Mouse (Mus musculus): ENCODE data around the gene 4930442H23Rik.

DNA sequence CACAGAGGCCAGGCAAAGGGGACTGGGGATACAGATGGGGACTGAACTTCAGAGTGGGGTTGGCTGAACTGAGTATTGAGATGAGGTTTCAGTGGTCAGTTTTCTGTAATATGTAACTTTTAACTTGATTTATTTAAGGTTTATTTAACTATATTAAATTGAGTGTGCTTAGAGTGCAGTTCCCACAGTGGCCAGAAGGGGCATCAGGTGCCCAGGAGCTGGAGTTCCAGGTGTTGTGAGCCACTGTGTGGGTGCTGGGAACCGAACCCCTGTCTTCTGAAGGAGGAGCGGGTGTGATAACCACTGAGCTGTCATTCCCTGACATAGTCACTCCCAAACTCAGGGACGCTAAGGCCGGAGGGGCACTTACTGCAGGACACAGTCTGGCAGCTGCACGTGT, 26.5 kb upstream of the 4930442H23Rik start:
- TF ChIP-seq CTCF (IDR thresholded peaks at IDR 0.05; ENCODE audit: borderline replicate concordance, insufficient read depth, low read depth, low read length) (peak; percentile 44), POLR2A (IDR thresholded peaks at IDR 0.05; ENCODE audit: borderline replicate concordance, insufficient read depth, low read length) (no peak)

Data from cerebellum, adult 2 months (tissue).